Mouse (Mus musculus) adrenal gland, postnatal 0 days (tissue): Measurements from ENCODE around the gene Prl3d1. TPM values are rescaled to one million over a fixed set of nuclear protein-coding genes. Genes with fewer than 3 reads are reported as not detected.

ENCODE experiments used
- polyA plus RNA-seq: library from polyadenylated mRNA; unstranded; fragments of >200 nt; fragmentation: Nextera tagmentation; extraction: Ambion mirVana; gene quantifications from 2 replicates; pipeline ENCODE4 v1.2.1, GENCODE M21; 2015

Prl3d1 gene
- polyA plus RNA-seq, result not detected in 2 replicates

DNA sequence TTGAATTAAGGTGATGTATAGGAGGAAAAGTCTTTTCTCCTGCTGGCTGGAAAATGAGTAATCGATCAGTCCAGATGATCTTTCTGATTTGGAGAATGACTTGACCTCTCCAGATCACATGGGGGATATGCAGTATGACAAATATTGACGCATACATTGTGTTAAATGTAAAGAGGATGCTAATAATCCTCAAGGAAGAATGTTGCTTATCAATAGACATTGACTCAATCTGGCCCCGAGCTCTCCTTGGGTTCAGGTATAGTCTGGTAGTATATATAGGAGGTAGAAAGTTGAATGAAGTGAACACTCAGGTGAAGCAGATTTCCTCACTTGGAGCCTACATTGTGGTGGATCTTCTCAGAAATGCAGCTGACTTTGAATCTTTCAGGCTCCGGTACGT lies at the start of gene Prl3d1:
Gene Prl3d1 (plus strand): TSS at position 301 of the 400 bp plus-strand sequence.

DNA sequence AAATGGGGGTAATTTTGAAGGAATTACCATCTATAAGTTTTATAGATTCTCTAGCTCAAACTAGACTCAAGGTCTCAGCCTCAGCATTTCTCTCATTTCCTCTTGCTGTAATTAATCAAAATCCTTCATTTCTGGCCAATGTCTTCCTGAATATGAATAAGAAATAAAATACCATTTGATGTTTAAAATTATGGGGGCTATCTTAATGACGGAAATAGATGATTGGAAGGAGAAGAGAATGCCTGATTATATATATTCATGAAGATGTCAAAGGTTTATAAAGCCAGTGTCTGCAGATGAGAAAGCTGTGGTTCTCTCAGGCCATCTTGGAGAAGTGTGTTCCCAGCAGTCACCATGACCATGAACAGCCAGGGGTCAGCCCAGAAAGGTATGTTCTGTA lies 36.7 kb upstream of the Prl3d1 start, which contains the start of gene Prl:
Gene Prl (plus strand): TSS at position 301 of the 400 bp plus-strand sequence.

DNA sequence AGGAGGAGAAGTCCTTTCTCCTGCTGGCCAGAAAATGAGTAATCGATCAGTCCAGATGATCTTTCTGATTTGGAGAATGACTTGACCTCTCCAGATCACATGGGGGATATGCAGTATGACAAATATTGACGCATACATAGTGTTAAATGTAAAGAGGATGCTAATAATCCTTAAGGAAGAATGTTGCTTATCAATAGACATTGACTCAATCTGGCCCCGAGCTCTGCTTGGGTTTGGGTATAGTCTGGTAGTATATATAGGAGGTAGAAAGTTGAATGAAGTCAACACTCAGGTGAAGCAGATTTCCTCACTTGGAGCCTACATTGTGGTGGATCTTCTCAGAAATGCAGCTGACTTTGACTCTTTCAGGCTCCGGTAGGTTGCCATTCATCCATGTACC lies 27.4 kb downstream of the Prl3d1 start, which contains the start of gene Prl3d2:
Gene Prl3d2 (plus strand): TSS at position 301 of the 400 bp plus-strand sequence.

Other genes starting within 250 kb of the Prl3d1 start
- gene Prl, start 36.6 kb upstream of the Prl3d1 start, polyA plus RNA-seq, result not detected in 2 replicates
- gene Prl3d2, start 27.5 kb downstream of the Prl3d1 start, polyA plus RNA-seq, result not detected in 2 replicates
- gene Prl3d3, start 62.6 kb downstream of the Prl3d1 start, polyA plus RNA-seq, result not detected in 2 replicates
- not detected in 2 replicates for gene Prl3c1, start 102.5 kb downstream of the Prl3d1 start, polyA plus RNA-seq
- gene Prl3b1, start 147.7 kb downstream of the Prl3d1 start, polyA plus RNA-seq, result not detected in 2 replicates
- gene Prl3a1, start 165.2 kb downstream of the Prl3d1 start, polyA plus RNA-seq, result not detected in 2 replicates
- gene Prl6a1, start 218.4 kb downstream of the Prl3d1 start, polyA plus RNA-seq, result not detected in 2 replicates